Mouse (Mus musculus) lung, embryonic 16.5 days (tissue): ENCODE measurements around the gene Zfp689. TPM values are rescaled to one million over a fixed set of nuclear protein-coding genes. Genes with fewer than 3 reads are reported as not detected.
A peak's percentile ranks its signal among the peaks of the same experiment; 100 is the strongest.
"Not testable (repeated sequence)": the region's sequence is repeated elsewhere in the genome, so short reads cannot be mapped to it uniquely, and the experiment has no call there.

Experiments
- ATAC-seq: fragments of 200-750 bp; cut with Nextera tagmentation; 2 replicates; pipeline ENCODE4 v1.8.0; 2017; ENCODE audit warnings: low read depth, mild to moderate bottlenecking, moderate library complexity
- H3K27ac ChIP-seq: fragments of 300-500 bp; sonication (generic); 2 replicates; pipeline ENCODE4 v1.5.1; 2014; ENCODE audit warnings: mild to moderate bottlenecking, control low read depth, low read length
- H3K27me3 ChIP-seq: fragments of 300-500 bp; sonication (generic); 2 replicates; pipeline ENCODE4 v1.6.1; 2014; ENCODE audit warnings: low read depth, low read length, mixed read lengths; ENCODE audit not compliant: control insufficient read depth, insufficient read depth
- H3K36me3 ChIP-seq: fragments of 300-500 bp; sonication (generic); 2 replicates; pipeline ENCODE4 v1.6.1; 2014; ENCODE audit warnings: low read length; ENCODE audit not compliant: control insufficient read depth, insufficient read depth
- H3K4me1 ChIP-seq: fragments of 300-500 bp; sonication (generic); replicated peaks from 2 replicates; pipeline ENCODE4 v1.6.1; 2014; ENCODE audit warnings: low read length, mixed read lengths; ENCODE audit not compliant: control insufficient read depth, insufficient read depth
- H3K4me2 ChIP-seq: fragments of 300-500 bp; sonication (generic); 2 replicates; pipeline ENCODE4 v1.6.1; 2014; ENCODE audit warnings: low read depth, low read length, control low read depth
- H3K4me3 ChIP-seq: fragments of 300-500 bp; sonication (generic); 2 replicates; pipeline ENCODE4 v1.5.1; 2014; ENCODE audit warnings: mild to moderate bottlenecking, low read length, control low read depth
- H3K9ac ChIP-seq: fragments of 300-500 bp; sonication (generic); 2 replicates; pipeline ENCODE4 v1.6.1; 2014; ENCODE audit warnings: low read length, control low read depth
- H3K9me3 ChIP-seq: fragments of 300-500 bp; sonication (generic); 2 replicates; pipeline ENCODE4 v1.6.1; 2016; ENCODE audit warnings: low read length; ENCODE audit not compliant: control insufficient read depth
- WGBS: fragments of 180-500 bp; shearing (Covaris S2); extraction: QIAGEN DNeasy Blood & Tissue Kit; methylation state at CpG from one replicate; pipeline ENCODE4 v1.1.7; 2014; 5-methylcytosine and 5-hydroxymethylcytosine counted together
- polyA plus RNA-seq: library from polyadenylated mRNA; unstranded; fragments of >200 nt; fragmentation: Nextera tagmentation; extraction: Ambion mirVana; gene quantifications from 2 replicates; pipeline ENCODE4 v1.2.1, GENCODE M21; 2015

Gene Zfp689
- polyA plus RNA-seq = 6.4 and 6.7 TPM in 2 replicates

- peak; percentile 93 for ATAC-seq
- Histone ChIP-seq H3K9me3 (no peaks in the 10 kb centered on the region), H3K27me3 (no peaks in the 10 kb centered on the region), H3K27ac (peak within 1 kb of the TSS; percentile 86), H3K4me1 (peaks cover 20% of the 10 kb centered on the region), H3K4me2 (peak within 1 kb of the TSS; percentile 89), H3K4me3 (peak within 1 kb of the TSS; percentile 78), H3K9ac (peak within 1 kb of the TSS; percentile 81), H3K36me3 (peaks cover 13% of the 10 kb centered on the region)
- under 1% methylated on average over 54 of the region's 54 CpGs for WGBS
Measured at GRCm38 (mm10) chr7:127448521-127449300, at the start of gene Zfp689. Gene Zfp689 (minus strand): TSS chr7:127449158.

GRCm38 (mm10) chr7:127498407-127498806 is 49.4 kb upstream of the Zfp689 start:
- Histone ChIP-seq H3K9ac (no peak overlapping the region), H3K27me3 (no peaks in the 10 kb centered on the region), H3K4me1 (no peaks in the 10 kb centered on the region), H3K4me2 (no peak overlapping the region), H3K9me3 (no peaks in the 10 kb centered on the region), H3K4me3 (no peak overlapping the region), H3K36me3 (no peaks in the 10 kb centered on the region), H3K27ac (no peak overlapping the region)
- 49% methylated on average over 3 of the region's 3 CpGs for WGBS
- ATAC-seq = 0 out of 2 replicates have a peak, but pooled peaks have one; percentile 38

- Histone ChIP-seq H3K27ac (no peak overlapping the region), H3K9ac (no peak overlapping the region), H3K27me3 (no peaks in the 10 kb centered on the region), H3K4me3 (no peak overlapping the region), H3K4me1 (no peaks in the 10 kb centered on the region), H3K36me3 (no peaks in the 10 kb centered on the region), H3K4me2 (no peak overlapping the region), H3K9me3 (no peaks in the 10 kb centered on the region)
- no peak for ATAC-seq
- 69% methylated on average over 2 of the region's 2 CpGs for WGBS
Measured at GRCm38 (mm10) chr7:127497382-127497781, 48.4 kb upstream of the Zfp689 start.

- Histone ChIP-seq H3K4me2 (no peak overlapping the region), H3K27ac (no peak overlapping the region), H3K9me3 (no peaks in the 10 kb centered on the region), H3K4me1 (no peaks in the 10 kb centered on the region), H3K36me3 (peaks cover 23% of the 10 kb centered on the region), H3K9ac (no peak overlapping the region), H3K4me3 (no peak overlapping the region), H3K27me3 (no peaks in the 10 kb centered on the region)
- no peak for ATAC-seq
Measured at GRCm38 (mm10) chr7:127494648-127495047, 45.7 kb upstream of the Zfp689 start.

GRCm38 (mm10) chr7:127491846-127492245 is 42.9 kb upstream of the Zfp689 start:
- no peak overlapping the region for H3K27ac ChIP-seq
- H3K4me2 ChIP-seq = no peak overlapping the region
- H3K36me3 ChIP-seq = peaks cover 43% of the 10 kb centered on the region
- H3K4me1 ChIP-seq = no peaks in the 10 kb centered on the region
- H3K4me3 ChIP-seq = no peak overlapping the region
- 72% methylated on average over 3 of the region's 3 CpGs for WGBS
- H3K27me3 ChIP-seq = no peaks in the 10 kb centered on the region
- H3K9me3 ChIP-seq = no peaks in the 10 kb centered on the region
- ATAC-seq = no peak
- no peak overlapping the region for H3K9ac ChIP-seq

- Histone ChIP-seq H3K9me3 (no peaks in the 10 kb centered on the region), H3K4me3 (no peak overlapping the region), H3K27ac (no peak overlapping the region), H3K4me1 (no peaks in the 10 kb centered on the region), H3K4me2 (no peak overlapping the region), H3K9ac (no peak overlapping the region), H3K27me3 (no peaks in the 10 kb centered on the region), H3K36me3 (peaks cover 56% of the 10 kb centered on the region)
- 87% methylated on average over 7 of the region's 7 CpGs for WGBS
- ATAC-seq = no peak
Measured at GRCm38 (mm10) chr7:127489982-127490381, 41.0 kb upstream of the Zfp689 start.

- not testable (repeated sequence) for H3K4me3 ChIP-seq, H3K9me3 ChIP-seq, ATAC-seq, H3K27me3 ChIP-seq, H3K9ac ChIP-seq, H3K4me1 ChIP-seq, H3K27ac ChIP-seq, H3K4me2 ChIP-seq
- 70% methylated on average over 4 of the region's 5 CpGs for WGBS
- H3K36me3 ChIP-seq = peaks cover 63% of the 10 kb centered on the region
Measured at GRCm38 (mm10) chr7:127488364-127488763, 39.4 kb upstream of the Zfp689 start.

- WGBS = 83% methylated on average over 5 of the region's 5 CpGs
- no peaks in the 10 kb centered on the region for H3K9me3 ChIP-seq
- no peak for ATAC-seq
- H3K4me3 ChIP-seq = no peak overlapping the region
- H3K4me1 ChIP-seq = peaks cover 5% of the 10 kb centered on the region
- no peak overlapping the region for H3K4me2 ChIP-seq
- H3K27ac ChIP-seq = no peak overlapping the region
- H3K36me3 ChIP-seq = peaks cover 61% of the 10 kb centered on the region
- no peak overlapping the region for H3K9ac ChIP-seq
- no peaks in the 10 kb centered on the region for H3K27me3 ChIP-seq
Measured at GRCm38 (mm10) chr7:127485416-127485815, 36.5 kb upstream of the Zfp689 start.

GRCm38 (mm10) chr7:127480321-127480720 is 31.4 kb upstream of the Zfp689 start:
- H3K4me2 ChIP-seq = peak overlapping the region; percentile 91
- WGBS = 52% methylated on average over 2 of the region's 2 CpGs
- peaks cover 21% of the 10 kb centered on the region for H3K4me1 ChIP-seq
- no peak for ATAC-seq
- peaks cover 36% of the 10 kb centered on the region for H3K36me3 ChIP-seq
- no peaks in the 10 kb centered on the region for H3K27me3 ChIP-seq
- no peak overlapping the region for H3K27ac ChIP-seq
- peak overlapping the region; percentile 98 for H3K4me3 ChIP-seq
- H3K9me3 ChIP-seq = no peaks in the 10 kb centered on the region
- H3K9ac ChIP-seq = peak overlapping the region; percentile 95
